Mouse (Mus musculus) kidney, embryonic 15.5 days (tissue): ENCODE data around the gene Map3k11. TPM values are rescaled to one million over a fixed set of nuclear protein-coding genes. Genes with fewer than 3 reads are reported as not detected.

ENCODE experiments used
- ATAC-seq: fragments of 200-750 bp; cut with Nextera tagmentation; replicated peaks from 2 replicates; pipeline ENCODE4 v1.8.0; 2017; ENCODE audit warnings: moderate TSS enrichment; ENCODE audit not compliant: low FRiP score
- H3K27ac ChIP-seq: fragments of 300-500 bp; sonication (generic); 2 replicates; pipeline ENCODE4 v1.5.1; 2015; ENCODE audit warnings: mild to moderate bottlenecking, inconsistent platforms
- H3K27me3 ChIP-seq: fragments of 300-500 bp; sonication (generic); 2 replicates; pipeline ENCODE4 v1.6.1; 2015; ENCODE audit warnings: inconsistent platforms
- H3K36me3 ChIP-seq: fragments of 300-500 bp; sonication (generic); 2 replicates; pipeline ENCODE4 v1.6.1; 2015; ENCODE audit warnings: inconsistent platforms
- H3K4me1 ChIP-seq: fragments of 300-500 bp; sonication (generic); 2 replicates; pipeline ENCODE4 v1.6.1; 2015; ENCODE audit warnings: inconsistent platforms
- H3K4me2 ChIP-seq: fragments of 300-500 bp; sonication (generic); 2 replicates; pipeline ENCODE4 v1.6.1; 2015; ENCODE audit warnings: moderate library complexity, mild to moderate bottlenecking, inconsistent platforms
- H3K4me3 ChIP-seq: fragments of 300-500 bp; sonication (generic); replicated peaks from 2 replicates; pipeline ENCODE4 v1.5.1; 2015; ENCODE audit warnings: mild to moderate bottlenecking, inconsistent platforms
- H3K9ac ChIP-seq: fragments of 300-500 bp; sonication (generic); 2 replicates; pipeline ENCODE4 v1.6.1; 2015; ENCODE audit warnings: mild to moderate bottlenecking, inconsistent platforms
- H3K9me3 ChIP-seq: fragments of 300-500 bp; sonication (generic); replicated peaks from 2 replicates; pipeline ENCODE4 v1.6.1; 2016; ENCODE audit warnings: inconsistent platforms
- WGBS: fragments of 180-500 bp; shearing (Covaris S2); methylation state at CpG from one replicate; pipeline ENCODE4 v1.1.7; 2015; ENCODE audit warnings: mixed read lengths; 5-methylcytosine and 5-hydroxymethylcytosine counted together
- polyA plus RNA-seq: library from polyadenylated mRNA; unstranded; fragments of >200 nt; fragmentation: Nextera tagmentation; extraction: Ambion mirVana; gene quantifications from 2 replicates; pipeline ENCODE4 v1.2.1, GENCODE M21; 2015

The Map3k11 gene
- polyA plus RNA-seq, 1 experiment from 2014 or later = 43.2 TPM

DNA sequence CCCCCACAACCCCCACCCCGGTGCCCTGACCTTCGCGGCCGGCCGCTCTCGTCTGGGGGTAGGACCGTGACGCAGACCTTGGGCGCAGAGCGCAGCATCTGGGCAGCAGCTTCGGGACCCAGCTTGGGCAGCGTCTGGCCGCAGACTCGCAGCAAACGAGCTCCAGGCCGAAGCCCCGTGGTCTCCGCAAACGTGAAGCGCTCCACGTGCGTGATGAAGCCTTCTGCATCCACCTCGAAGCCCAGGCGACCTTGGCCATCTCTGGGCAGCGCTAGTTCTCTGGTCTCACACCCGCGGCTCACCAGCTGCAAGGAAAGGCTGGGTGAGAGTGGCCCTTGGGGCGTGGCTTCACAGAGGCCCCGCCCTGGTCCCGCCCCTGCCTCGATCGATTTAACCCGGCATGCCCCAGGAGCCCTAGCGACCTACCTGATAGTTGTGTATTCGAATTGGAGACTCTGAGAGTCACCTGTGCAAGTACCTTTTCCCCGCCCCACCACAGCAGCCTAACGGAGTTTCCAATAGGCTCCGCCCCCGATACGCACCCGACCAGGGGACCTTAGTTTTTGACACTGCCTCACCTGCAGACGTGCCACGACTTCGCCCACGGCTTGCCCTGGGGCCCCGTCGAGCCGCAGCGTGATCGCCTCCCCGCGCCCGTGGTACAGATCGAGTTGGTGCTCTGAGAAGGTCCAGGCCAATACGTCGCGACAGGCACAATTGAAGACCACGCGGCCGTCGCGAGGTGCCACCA is 34.4 kb upstream of the Map3k11 start:
- 9% methylated on average over 62 of the region's 62 CpGs for WGBS
- peak overlapping the region; percentile 33; the same call in 1 of the 2 replicates for H3K9ac ChIP-seq
- H3K36me3 ChIP-seq = peaks cover 68% of the 10 kb centered on the region
- ATAC-seq = peak; percentile 71
- H3K27ac ChIP-seq = no peak overlapping the region
- peak overlapping the region; percentile 73 for H3K4me2 ChIP-seq
- no peaks in the 10 kb centered on the region for H3K9me3 ChIP-seq
- H3K27me3 ChIP-seq = peaks cover 11% of the 10 kb centered on the region
- H3K4me3 ChIP-seq = peak overlapping the region; percentile 44
- H3K4me1 ChIP-seq = peaks cover 32% of the 10 kb centered on the region

DNA sequence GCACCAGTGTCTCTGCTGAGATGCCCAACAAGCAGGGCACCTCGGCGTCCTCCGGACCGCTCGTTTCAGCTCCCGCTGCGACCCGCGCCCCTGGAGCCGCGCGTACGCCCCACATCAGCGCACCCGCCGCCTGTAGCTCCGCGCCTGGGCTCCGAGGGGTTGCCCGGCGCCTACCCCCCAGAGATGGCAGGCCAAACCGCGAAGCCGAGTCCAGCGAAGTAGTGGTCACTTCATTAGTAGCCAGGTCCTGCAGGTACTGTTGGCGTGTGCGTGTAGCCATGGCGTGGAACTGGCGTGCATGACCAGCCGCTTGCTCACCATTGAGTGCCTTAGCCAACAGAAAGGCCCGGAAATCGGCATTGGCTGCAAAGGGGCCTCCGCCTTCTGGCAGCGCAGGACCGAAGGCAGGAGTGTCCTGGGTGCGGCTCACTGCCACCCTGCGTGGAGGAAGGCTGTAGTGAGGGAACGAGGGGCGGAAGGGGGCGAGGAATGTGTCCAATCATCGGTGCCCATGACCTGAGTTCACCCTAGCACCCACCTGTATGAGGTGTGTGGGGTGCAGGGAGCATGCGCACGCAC is 33.7 kb upstream of the Map3k11 start:
- H3K9ac ChIP-seq = peak overlapping the region; percentile 33; the same call in 1 of the 2 replicates
- H3K4me2 ChIP-seq = peak overlapping the region; percentile 73
- H3K27ac ChIP-seq = no peak overlapping the region
- peak overlapping the region; percentile 44 for H3K4me3 ChIP-seq
- H3K36me3 ChIP-seq = peaks cover 73% of the 10 kb centered on the region
- 23% methylated on average over 43 of the region's 43 CpGs for WGBS
- H3K4me1 ChIP-seq = peaks cover 25% of the 10 kb centered on the region
- H3K27me3 ChIP-seq = peaks cover 11% of the 10 kb centered on the region
- H3K9me3 ChIP-seq = no peaks in the 10 kb centered on the region
- no peak for ATAC-seq

DNA sequence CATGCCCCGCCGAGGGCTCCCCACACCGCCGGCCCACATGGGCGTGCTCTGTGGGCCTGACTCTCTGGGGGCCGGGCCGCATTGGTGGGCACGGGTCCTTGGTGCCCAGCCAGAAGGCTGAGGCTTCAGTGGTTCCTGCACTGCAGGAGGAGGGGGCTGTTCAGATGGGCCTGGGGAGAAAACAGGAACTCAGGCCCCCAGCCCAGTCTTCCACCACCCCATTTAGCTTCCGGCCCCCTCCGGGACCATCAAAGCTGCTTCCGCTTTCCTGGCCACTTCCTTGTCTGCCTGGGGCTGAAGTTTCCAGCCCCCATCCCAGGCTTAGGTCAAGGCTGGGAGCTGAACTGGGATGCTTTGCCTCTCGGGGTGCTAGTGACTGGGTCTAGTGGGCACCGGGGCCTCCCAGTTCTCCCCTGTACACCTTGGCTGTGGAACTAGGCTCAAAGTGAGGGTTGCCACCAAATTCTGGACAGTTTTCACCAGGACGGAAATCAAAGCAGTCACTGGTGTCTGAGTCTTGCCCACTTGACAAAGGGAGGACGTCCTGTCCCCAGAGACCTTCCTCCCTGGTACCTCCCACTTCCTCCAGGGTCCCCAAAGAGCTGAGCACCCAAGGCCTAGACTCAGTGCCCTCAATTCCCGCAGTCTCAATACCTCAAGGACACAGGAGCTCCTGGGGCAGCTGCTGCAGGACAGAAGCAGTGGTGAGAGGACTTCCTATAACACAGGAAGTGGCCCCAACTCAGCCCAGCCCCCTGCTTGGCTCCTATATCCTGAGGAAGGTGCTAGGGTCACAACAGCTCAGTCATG is 27.4 kb upstream of the Map3k11 start:
- Histone ChIP-seq H3K27me3 (no peaks in the 10 kb centered on the region), H3K4me2 (peak overlapping the region; percentile 62), H3K4me3 (peak overlapping the region; percentile 57), H3K4me1 (peaks cover 47% of the 10 kb centered on the region), H3K9me3 (no peaks in the 10 kb centered on the region), H3K36me3 (peaks cover 55% of the 10 kb centered on the region), H3K9ac (peak overlapping the region; percentile 29), H3K27ac (peak overlapping the region; percentile 92)
- 76% methylated on average over 16 of the region's 16 CpGs for WGBS
- ATAC-seq = no peak

DNA sequence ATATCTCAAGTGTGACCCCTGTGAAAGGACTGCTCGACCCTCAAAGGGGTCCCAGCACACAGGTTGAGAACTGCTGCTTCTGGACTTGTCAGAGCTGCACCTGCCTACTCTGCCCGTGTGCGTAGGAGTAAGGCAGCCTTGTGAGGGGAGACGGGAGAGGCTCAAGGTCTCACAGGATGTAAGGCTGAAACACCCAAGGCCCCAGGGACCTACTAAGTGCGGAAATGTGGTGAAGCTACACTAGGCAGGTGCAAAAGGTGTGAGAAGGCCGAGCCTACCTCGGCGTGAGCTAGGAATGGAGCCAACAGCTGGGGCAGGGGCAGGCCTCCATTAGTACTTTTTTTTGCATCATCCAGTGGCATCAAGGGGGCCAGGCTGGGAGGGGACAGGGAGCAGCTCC is 26.2 kb upstream of the Map3k11 start:
- 61% methylated on average over 8 of the region's 8 CpGs for WGBS
- Histone ChIP-seq H3K36me3 (peaks cover 58% of the 10 kb centered on the region), H3K4me3 (peak overlapping the region; percentile 57), H3K27me3 (no peaks in the 10 kb centered on the region), H3K9ac (peak overlapping the region; percentile 51), H3K9me3 (no peaks in the 10 kb centered on the region), H3K4me2 (peak overlapping the region; percentile 62), H3K4me1 (peaks cover 46% of the 10 kb centered on the region), H3K27ac (peak overlapping the region; percentile 92)
- ATAC-seq = no peak

DNA sequence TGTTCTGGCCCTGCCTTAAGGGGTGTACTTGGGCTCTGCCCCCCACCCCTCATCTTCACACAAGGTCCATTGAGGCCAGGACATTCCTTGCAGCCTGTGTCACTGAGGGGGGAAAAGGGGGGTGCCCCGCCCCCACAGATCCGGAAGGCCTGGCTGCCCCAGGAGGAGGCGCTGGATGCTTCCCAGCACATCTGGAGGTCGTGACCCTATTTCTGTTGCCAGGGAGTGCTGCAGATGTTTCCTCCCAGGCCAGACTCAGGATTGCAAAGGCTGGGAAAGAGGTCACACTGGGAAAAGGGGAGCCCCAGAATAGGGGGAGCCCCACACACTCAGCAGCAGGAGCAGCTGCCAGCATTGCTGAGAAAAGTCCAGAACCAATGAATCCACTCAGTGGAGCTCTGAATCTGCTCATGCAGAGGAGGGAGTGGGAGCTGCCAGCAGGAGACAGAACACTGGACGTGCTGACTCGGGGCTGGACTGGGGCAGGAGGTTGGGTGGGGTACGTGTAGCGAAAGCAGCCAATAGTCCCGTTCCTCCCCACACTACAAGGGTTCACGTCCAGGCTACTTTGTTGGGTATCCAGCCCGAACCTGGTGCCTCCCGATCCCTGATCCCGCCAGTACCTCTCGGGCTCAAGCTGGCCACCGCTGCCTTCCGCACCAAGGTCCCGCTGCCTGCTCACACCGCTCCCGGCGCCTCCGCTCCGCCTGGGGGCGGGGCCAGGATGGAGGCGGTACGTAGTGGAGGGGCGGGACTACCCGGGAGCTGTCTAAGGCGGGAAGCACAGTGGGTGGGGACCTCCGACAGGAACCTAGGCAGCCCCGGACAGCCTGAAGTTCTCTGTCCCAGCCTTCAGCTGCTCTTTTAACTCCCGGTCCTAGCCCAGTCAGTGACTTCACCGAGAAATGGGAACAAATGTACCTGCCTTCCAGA is 25.3 kb upstream of the Map3k11 start, which contains the start of gene Sipa1:
Gene Sipa1, minus strand, starts transcription at position 727 of the 933 bp plus-strand sequence.
- ATAC-seq = peak; percentile 96
- Histone ChIP-seq H3K4me1 (peaks cover 40% of the 10 kb centered on the region), H3K36me3 (peaks cover 58% of the 10 kb centered on the region), H3K27me3 (no peaks in the 10 kb centered on the region), H3K27ac (peak within 1 kb of the TSS; percentile 92), H3K9ac (peak within 1 kb of the TSS; percentile 51), H3K9me3 (no peaks in the 10 kb centered on the region), H3K4me2 (peak within 1 kb of the TSS; percentile 62), H3K4me3 (peak within 1 kb of the TSS; percentile 57)
- WGBS = under 1% methylated on average over 32 of the region's 32 CpGs

DNA sequence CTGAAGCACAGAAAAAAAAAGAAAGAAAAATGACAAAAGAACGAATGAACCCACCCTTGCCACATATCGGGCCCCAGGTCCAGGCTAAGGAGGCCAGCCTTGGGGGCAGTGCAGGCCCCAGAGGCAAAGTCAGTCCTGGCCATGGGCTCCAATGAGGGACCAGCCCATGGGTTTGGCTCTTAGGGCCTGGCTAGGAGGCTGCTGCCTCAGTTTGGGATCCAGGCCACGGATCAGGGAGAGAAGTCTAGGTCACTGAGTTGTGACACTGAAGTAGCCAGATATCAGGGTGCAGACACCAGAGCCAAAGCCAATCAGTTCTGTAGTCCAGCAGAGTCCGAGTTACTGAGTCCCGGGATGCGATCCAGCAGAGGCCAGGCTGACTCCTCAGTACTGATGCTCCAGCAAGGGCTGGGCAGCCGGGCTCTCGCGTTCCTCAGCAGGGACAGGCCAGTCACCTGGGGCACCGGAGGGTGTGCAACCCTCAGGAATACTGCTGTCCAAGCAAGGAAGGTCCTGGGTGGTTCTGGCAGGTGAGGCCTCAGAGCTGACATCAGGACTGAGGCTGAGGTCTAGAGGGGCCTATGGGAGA is 23.8 kb upstream of the Map3k11 start:
- Histone ChIP-seq H3K9ac (0 out of 2 replicates have a peak overlapping the region, but pooled peaks have one; percentile 17), H3K4me2 (no peak overlapping the region), H3K4me3 (no peak overlapping the region), H3K9me3 (no peaks in the 10 kb centered on the region), H3K27me3 (no peaks in the 10 kb centered on the region), H3K36me3 (peaks cover 61% of the 10 kb centered on the region), H3K27ac (no peak overlapping the region), H3K4me1 (peaks cover 40% of the 10 kb centered on the region)
- ATAC-seq = no peak
- 92% methylated on average over 10 of the region's 10 CpGs for WGBS

DNA sequence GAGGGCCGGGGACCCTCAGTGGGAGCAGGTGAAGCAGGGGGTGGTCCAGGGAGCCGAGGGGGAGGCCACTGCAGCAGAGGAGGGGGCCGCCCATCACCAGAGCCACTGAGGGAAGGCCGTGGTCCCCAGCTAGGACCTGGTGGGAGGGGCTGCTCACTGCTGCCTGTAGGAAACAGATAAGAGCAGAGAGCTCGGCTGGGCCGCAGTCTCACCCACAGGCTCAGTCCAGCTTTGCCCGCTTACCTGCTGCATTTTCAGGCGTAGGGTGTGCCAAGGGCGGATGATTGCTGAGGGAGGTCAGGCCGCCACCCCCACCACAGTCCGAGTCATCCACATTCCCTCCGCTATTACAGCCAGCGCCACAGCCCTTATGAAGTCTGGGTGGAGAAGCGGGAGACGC is 23.1 kb upstream of the Map3k11 start:
- no peak overlapping the region for H3K27ac ChIP-seq
- H3K9me3 ChIP-seq = no peaks in the 10 kb centered on the region
- H3K27me3 ChIP-seq = no peaks in the 10 kb centered on the region
- H3K4me2 ChIP-seq = no peak overlapping the region
- H3K4me1 ChIP-seq = peaks cover 40% of the 10 kb centered on the region
- no peak overlapping the region for H3K4me3 ChIP-seq
- ATAC-seq = peak; percentile 24; the same call in 1 of the 2 replicates
- H3K36me3 ChIP-seq = peaks cover 61% of the 10 kb centered on the region
- H3K9ac ChIP-seq = no peak overlapping the region
- 88% methylated on average over 15 of the region's 15 CpGs for WGBS

DNA sequence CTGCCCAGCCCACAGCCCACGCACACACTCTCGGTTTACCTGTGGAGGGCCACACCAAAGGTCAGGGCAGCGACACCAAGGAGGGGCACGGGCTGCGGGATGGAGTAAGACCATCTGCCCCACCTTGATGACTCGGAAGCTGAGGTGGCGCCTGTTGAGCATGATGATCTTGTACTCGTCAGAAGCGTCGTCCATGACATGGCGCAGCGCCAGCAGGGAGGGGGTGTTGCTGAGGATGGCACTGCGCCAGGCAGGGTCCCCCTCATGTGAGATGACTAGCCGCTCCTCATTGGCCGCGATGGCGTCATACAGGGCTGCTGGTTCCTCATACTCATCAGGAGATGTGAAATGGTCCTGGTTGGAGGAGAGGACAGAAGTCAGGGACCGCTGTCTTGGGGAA is 22.2 kb upstream of the Map3k11 start:
- H3K36me3 ChIP-seq = peaks cover 70% of the 10 kb centered on the region
- WGBS = 94% methylated on average over 18 of the region's 18 CpGs

DNA sequence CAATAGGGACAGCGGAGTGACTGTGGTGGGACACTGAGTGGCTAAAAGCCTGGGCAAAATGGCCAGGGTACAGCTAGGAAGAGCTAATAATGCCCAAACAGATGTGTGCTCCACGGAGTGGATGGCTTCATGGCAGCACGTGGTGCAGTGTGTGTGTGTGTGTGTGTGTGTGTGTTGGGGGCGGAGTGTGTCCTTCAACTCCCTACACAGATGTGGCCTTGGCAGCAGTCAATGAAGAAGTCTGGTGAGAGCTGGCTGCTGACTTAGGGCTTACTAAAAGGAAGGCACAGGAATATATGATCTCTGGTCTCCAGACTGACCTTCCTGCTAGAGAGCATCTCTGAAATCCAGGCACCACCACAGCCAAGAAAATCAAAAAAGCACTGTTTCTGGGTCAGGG is 20.2 kb upstream of the Map3k11 start:
- Histone ChIP-seq H3K36me3 (peaks cover 90% of the 10 kb centered on the region), H3K4me1 (peaks cover 15% of the 10 kb centered on the region), H3K27me3 (no peaks in the 10 kb centered on the region), H3K9me3 (no peaks in the 10 kb centered on the region), H3K27ac (no peak overlapping the region), H3K4me2 (no peak overlapping the region), H3K9ac (no peak overlapping the region), H3K4me3 (no peak overlapping the region)
- 90% methylated on average over 4 of the region's 4 CpGs for WGBS
- no peak for ATAC-seq

More for the DNA sequence above, 22.2 kb upstream of the Map3k11 start:
- H3K27me3 ChIP-seq = no peaks in the 10 kb centered on the region
- ATAC-seq = no peak
- no peak overlapping the region for H3K4me3 ChIP-seq
- no peak overlapping the region for H3K9ac ChIP-seq
- H3K4me2 ChIP-seq = no peak overlapping the region
- no peak overlapping the region for H3K27ac ChIP-seq
- H3K4me1 ChIP-seq = peaks cover 31% of the 10 kb centered on the region
- no peaks in the 10 kb centered on the region for H3K9me3 ChIP-seq

DNA sequence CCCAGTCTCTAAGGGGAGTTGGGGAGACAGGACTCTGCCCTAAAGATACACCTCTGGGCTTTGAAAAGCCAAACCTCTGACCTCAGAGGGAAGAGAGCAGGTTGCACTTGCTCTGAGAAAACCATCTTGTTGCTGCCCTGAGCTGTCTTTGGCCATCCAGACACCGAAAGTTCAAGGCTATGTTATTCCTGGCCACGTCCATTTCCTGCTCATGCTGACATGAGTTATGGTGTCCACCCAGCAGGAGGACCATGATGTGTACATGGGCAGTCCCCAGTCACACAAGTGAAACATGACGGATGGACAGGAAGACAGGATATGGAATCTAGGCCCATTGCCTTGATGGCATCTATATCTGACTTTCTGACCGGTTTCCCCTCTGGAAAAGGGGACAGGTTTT is 8.1 kb upstream of the Map3k11 start:
- Histone ChIP-seq H3K4me3 (no peak overlapping the region), H3K36me3 (peaks cover 96% of the 10 kb centered on the region), H3K4me2 (no peak overlapping the region), H3K27ac (no peak overlapping the region), H3K9ac (no peak overlapping the region), H3K27me3 (no peaks in the 10 kb centered on the region), H3K9me3 (no peaks in the 10 kb centered on the region), H3K4me1 (no peaks in the 10 kb centered on the region)
- ATAC-seq = no peak
- WGBS = 58% methylated on average over 4 of the region's 4 CpGs

DNA sequence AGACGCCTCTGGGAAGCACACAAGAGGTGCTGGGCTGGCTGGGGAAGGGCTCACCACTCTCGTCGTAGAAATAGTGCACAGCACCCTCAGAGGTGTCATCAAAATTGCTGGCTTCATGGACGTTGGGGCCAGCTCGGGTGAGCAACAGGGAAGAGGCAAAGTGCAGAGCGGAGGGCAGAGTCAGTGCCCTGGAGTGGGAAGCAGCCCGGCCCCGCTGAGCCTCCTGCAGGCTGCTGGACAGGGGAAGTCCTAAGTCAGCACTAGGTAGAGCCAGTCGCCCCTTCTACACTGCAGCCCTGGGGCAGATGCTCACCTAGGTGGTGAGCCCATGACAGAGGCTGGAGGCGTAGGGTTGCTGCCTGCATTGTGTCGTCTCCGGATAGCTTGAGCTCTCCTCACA is 4.3 kb upstream of the Map3k11 start:
- Histone ChIP-seq H3K36me3 (peaks cover 74% of the 10 kb centered on the region), H3K4me1 (peaks cover 12% of the 10 kb centered on the region), H3K9me3 (no peaks in the 10 kb centered on the region), H3K4me2 (no peak overlapping the region), H3K9ac (no peak overlapping the region), H3K4me3 (no peak overlapping the region), H3K27me3 (no peaks in the 10 kb centered on the region), H3K27ac (no peak overlapping the region)
- 88% methylated on average over 12 of the region's 12 CpGs for WGBS
- no peak for ATAC-seq
